Mouse (Mus musculus) ES-CJ7 (cell line): ENCODE data around the gene Igfals.

Experiments
- DNase-seq: peaks from one replicate; pipeline ENCODE4 v3.0.0; 2011; ENCODE audit warnings: low read depth, low spot score

The Igfals gene

GRCm38 (mm10) chr17:24865776-24866175 lies at the start of gene Igfals:
Igfals (plus strand) TSS chr17:24865997.
- no peak for DNase-seq

- DNase-seq, result no peak
Observed at GRCm38 (mm10) chr17:24817503-24817902, 48.3 kb upstream of the Igfals start.

GRCm38 (mm10) chr17:24818172-24818571 lies 47.6 kb upstream of the Igfals start:
- no peak for DNase-seq

GRCm38 (mm10) chr17:24819469-24819868 lies 46.3 kb upstream of the Igfals start:
- no peak for DNase-seq

- DNase-seq, result no peak
Observed at GRCm38 (mm10) chr17:24821351-24822280, 44.2 kb upstream of the Igfals start.

- DNase-seq, result no peak
Observed at GRCm38 (mm10) chr17:24839842-24840241, 26.0 kb upstream of the Igfals start, which contains the start of gene Hagh. Hagh (plus strand) TSS chr17:24840143.

GRCm38 (mm10) chr17:24840341-24840740 lies 25.5 kb upstream of the Igfals start:
- no peak for DNase-seq

GRCm38 (mm10) chr17:24841133-24841532 lies 24.7 kb upstream of the Igfals start:
- DNase-seq, result peak; percentile 39

GRCm38 (mm10) chr17:24842631-24843030 lies 23.2 kb upstream of the Igfals start:
- DNase-seq, result no peak

- DNase-seq, result no peak
Observed at GRCm38 (mm10) chr17:24844525-24844924, 21.3 kb upstream of the Igfals start.

GRCm38 (mm10) chr17:24847386-24847785 lies 18.4 kb upstream of the Igfals start:
- no peak for DNase-seq

- no peak for DNase-seq
Observed at GRCm38 (mm10) chr17:24848600-24849031, 17.2 kb upstream of the Igfals start.

- no peak for DNase-seq
Observed at GRCm38 (mm10) chr17:24849733-24850064, 16.1 kb upstream of the Igfals start.

GRCm38 (mm10) chr17:24850065-24850772 lies 15.6 kb upstream of the Igfals start, which contains the start of gene Fahd1:
Fahd1 (minus strand) TSS chr17:24850364.
- peak; percentile 99 for DNase-seq

GRCm38 (mm10) chr17:24850773-24851127 lies 15.0 kb upstream of the Igfals start:
- DNase-seq, result no peak

- no peak for DNase-seq
Observed at GRCm38 (mm10) chr17:24851381-24852125, 14.2 kb upstream of the Igfals start.

- DNase-seq, result no peak
Observed at GRCm38 (mm10) chr17:24855838-24856464, 9.8 kb upstream of the Igfals start.

- no peak for DNase-seq
Observed at GRCm38 (mm10) chr17:24856589-24856988, 9.2 kb upstream of the Igfals start.

- DNase-seq, result no peak
Observed at GRCm38 (mm10) chr17:24857831-24858470, 7.8 kb upstream of the Igfals start.

- DNase-seq, result no peak
Observed at GRCm38 (mm10) chr17:24858967-24859366, 6.8 kb upstream of the Igfals start.

- no peak for DNase-seq
Observed at GRCm38 (mm10) chr17:24860076-24860475, 5.7 kb upstream of the Igfals start.
